Mouse (Mus musculus) right cerebral cortex, adult 2 months (tissue): ENCODE results near the gene Slf1.
"Not testable (repeated sequence)": the region's sequence is repeated elsewhere in the genome, so short reads cannot be mapped to it uniquely, and the experiment has no call there.

Source experiments
- DNase-seq, 2 experiments: peaks; one replicate each; pipeline ENCODE4 v3.0.0; 2021 to 2022; ENCODE audit warnings: low spot score in 2 of 2

Slf1 gene

DNA sequence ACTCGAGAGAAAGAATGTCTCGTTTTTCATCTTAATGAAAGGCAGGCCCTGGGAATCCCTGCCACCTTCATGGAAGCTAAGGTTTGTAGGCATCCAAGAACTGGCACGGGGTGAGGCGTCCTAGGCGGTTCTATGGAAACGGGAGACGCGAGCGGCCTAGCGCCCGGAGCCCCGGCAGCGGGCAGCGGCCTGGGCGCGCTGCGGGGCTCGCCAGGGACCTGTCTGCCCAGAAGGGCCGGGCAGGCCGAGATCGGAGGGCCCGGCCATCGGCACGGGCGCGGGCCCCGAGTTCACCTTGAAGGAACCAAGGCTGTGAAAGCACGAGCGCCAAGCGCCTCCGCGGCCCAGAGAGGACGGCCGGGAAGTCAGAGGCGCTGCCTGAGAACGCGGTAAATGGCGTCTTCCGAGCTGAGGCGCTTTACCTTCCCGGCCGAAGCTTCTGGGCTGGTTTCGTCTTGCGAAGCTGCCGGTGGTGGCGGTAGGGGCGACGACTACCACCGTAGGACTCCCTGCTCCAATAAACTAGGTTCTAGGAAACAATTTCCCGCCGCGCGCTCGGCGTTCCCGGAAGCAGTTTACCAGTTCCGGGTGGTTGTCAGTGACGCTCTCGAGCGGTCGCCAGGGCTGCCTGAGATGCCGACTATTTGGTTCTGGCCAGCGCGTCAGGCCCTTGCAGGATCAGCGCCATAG, at the start of gene Slf1, which contains the start of gene 2210408I21Rik:
TSS of gene Slf1 (minus strand) at position 543 of the 690 bp plus-strand sequence.
TSS of gene 2210408I21Rik (plus strand) at position 610 of the 690 bp plus-strand sequence.
- DNase-seq = peak; percentile 94 to 95

DNA sequence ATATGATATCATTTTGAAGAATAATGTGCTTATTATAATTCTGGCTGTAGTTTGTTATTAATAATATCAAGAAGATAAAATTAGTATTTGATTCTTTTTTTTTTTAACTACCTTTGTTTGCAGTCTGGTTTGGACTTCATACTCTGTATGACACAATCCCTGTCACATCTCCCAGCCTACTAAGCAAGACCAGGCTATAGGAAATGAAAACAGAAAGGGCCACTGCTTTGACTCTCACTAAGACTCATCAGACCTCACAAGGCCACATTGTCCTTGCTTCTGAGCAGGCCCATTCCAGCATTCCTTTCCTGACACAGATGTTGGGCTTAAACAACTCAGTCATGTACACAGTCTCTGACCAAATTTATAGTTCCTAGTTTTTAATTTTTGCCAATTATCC, 42.7 kb upstream of the Slf1 start:
- no peak for DNase-seq

DNA sequence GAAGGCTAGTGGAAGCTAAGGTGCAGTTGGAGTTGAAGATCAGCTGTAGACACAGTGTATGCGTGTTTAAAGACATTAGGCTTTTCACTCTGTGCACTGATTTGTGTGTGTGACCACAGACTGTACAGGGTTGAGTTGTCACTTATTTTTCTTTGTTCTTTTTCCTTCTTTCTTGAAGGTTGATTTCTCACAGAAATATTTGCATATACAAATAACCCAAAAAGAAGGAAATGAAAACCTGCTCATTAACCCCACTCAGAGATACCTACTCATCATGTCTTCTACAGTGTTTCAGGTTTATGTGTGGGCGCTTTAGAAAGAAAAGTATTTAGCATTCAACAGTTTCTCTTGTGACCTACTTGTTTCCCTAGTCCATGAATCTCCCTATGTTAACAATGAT, 5.6 kb upstream of the Slf1 start:
- DNase-seq = no peak

DNA sequence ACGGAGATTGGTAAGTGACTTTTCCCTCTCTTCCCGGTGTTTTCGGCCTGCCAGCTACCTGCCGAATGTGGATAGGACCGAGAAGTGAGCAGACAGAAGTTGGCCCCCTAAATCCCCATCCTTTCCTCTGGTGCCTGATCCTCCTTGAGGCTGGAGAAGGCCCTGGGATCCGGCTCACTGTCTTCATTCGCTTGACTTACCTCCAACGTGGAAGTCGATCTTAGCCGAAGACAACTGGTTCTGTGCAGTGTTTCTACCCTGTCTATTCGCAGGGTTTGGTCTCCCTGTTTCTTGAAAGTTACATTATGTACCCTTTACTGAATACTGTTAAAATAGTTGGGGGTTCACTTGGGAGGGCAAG, 328 bp upstream of the Slf1 start:
- no peak for DNase-seq

DNA sequence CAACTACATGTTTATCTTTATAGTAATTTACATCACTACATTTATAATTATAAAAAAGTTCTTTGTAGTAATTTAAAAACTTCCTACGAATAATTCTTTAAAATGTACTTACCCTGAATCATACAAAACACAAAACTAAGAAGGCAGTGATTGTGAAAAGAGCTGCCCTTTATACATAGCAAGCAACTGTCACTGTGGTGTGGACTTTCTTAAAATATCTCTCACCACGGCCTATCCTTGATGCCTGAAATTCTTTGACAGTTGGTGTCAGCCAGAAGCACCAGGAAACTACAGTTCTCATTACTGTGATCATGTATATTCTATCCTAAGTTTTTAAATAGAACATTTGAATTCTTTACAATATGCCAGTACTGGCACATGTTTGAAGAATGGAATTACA, 4.1 kb downstream of the Slf1 start:
- no peak for DNase-seq

DNA sequence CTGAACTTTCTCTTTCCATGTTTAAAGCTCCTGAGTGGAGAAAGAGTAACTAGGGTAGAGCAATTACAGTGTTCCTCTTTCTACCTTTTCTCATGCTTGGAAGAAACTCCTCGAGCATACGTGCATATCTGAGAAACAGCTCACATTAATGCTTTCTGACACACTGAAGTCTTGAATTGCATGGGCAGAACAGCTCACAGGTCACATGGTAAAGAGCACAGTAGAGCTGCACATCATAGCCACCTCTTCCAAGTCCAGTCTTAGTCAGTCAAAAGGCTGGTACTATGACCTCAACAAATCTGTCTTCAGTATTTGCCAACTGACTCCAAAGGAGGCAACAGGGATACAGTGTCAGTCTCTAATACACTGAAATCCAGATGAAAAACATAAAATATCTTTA, 7.0 kb downstream of the Slf1 start:
- DNase-seq = no peak

DNA sequence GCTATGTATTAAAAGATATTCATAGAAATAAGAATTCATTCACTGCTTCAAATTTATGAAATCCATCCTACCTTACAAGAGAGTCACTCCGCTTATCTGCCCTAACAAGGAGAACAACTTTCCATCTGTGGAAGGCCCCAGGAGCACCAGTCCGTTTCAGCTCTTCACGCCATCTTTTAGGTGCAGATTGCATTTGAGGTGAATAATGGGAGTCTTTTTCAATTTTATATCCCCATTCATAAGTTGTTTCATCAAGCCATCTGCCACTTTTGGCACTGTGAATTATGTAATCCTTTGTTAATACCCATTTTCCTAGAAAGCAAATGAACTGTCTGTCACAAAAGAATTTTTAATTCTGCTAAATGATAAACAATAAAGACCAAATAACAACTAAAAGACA, 10.1 kb downstream of the Slf1 start:
- no peak for DNase-seq

DNA sequence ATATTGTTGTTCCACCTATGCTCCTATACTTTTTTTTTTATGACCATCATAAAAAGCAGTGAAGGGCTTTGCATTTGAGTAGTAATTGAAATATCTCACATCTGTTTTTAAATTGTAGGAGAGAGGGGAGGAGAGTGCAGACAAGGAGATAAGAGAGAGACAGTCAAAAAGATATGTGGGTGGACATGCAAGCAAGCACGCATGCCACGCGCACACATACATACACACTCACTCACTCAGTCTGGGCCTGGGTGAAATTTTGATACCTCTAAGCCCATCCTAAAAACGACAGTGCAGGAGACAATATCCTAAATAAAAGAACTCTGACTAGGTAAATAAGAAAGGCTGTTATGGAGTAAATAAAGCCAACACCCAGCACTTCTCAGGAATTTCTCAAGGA, 16.6 kb downstream of the Slf1 start:
- DNase-seq = no peak

DNA sequence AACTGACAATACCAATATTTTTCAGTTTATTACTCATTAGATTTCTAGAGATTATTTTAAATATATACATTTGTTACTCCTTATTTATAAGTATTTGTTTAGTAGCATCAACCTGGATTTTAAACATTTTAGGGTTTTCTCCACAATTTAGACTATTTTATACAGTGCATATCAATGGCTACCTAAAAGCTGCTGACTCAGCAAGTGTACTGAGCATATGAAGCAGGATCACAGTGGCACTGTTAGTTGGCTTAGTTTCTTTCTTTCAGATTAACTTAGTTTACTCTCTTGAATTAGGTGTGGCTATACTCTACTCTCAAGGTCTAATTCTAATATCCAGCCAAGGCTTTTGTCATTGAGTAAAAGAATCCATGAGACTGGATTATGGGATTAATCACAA, 27.5 kb downstream of the Slf1 start:
- DNase-seq = no peak

DNA sequence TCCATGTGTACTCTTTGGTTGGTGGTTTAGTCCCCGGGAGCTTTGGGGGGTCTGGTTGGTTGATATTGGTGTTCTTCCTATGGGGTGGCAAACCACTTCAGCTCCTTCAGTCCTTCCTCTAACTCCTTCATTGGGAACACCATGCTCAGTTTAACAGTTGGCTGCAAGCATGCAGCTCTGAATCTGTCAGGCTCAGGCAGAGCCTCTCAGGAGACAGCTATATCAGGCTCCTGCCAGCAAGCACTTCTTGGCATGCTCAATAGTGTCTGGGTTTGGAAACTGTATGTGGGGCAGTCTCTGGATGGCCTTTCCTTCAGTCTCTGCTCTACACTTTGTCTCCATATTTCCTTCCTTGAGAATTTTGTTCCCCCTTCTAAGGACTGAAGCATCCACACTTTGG, 42.4 kb downstream of the Slf1 start:
- DNase-seq = not testable (repeated sequence)

DNA sequence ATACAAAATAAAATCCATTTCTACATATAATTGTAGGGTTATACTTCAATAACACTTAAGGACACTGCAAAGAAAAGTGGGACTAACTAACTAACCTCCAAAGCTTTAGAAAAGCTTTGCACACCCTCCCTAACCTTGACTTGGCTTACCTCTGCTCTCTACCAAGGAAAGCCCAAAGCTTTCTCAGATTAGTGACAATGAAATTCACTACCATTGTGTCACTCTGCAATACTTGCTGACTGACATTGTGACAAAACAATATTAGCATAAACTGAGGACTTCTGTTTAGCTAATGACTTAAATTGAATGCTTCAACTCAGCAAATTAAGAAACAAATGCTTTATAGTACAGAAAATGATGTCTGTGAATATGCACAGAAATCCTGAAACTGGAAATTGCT, 63.2 kb downstream of the Slf1 start:
- DNase-seq = no peak

DNA sequence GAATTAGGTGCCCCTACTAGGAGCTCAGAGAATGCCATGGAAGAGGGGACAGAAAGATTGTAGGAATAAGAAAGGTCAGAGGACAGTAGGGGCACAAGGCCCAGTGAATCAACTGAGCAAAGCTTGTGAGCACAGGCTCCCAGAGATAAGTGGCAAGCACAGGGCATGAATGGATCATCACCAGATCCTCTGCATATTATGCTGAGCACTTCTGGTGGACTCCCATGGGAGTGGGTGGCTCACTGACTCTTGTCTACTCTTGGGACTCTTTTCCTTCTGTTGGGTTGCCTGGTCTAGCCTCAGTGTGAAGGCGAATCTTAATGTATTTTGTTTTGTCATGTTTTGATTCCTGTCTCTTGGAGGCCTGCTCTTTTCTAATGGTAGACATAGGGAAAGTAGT, 66.4 kb downstream of the Slf1 start:
- DNase-seq = no peak

DNA sequence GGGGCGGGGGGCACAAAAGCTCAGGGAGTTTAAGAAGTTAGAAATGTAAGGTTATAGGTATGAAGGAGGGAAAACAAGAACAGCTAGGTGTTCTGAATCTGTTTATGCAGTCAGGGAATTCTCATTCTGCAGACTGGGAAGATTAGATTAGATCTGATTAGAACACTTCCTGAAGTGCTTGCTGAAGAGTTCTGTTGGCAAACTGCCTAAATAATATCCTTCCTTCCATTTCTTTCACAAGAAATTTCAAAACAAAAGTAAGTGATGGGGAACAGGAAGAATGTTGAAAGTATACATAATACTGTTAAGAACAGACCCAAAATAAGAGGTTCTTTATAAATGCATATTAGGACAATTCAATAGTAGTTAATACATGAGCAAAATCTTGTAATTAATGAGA, 72.1 kb downstream of the Slf1 start:
- no peak for DNase-seq

DNA sequence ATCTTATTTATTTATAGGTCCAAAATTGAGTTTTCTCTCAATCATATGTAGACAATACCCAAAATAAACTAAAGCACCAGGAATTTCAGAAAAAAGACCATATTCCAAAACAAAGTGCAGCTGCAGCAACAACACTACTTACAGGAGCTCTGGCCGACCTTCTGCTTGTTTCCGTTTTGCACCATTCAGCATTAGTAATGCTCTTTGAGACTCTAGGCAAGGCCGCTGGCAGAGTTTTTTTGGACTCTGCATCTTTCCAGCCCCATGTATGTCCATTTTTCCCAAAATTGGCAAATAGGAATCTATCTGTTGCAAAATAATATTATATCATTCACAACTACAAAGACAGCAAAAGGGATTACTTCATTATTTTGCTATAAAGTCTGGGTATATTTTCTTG, 85.5 kb downstream of the Slf1 start:
- DNase-seq = no peak

DNA sequence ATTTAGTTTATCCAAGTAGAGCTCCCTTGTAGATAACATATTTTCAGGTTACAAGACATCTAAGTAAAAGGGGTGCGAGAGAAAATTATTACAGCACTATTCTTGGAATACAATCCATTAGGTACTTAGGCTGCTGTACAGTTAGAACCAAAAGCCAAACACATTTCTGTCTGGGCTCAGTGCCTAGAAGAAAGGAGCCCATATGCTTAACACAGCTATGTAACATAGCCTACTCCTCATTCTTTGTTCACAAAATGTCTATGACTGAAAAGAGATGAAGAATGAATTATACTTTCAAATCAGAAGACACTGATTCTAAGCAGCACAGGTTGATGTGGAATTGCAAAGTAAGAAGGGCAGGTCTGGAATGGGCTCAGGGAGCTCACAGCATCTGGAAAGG, 86.8 kb downstream of the Slf1 start:
- peak in 1 of 2 experiments; percentile 33 for DNase-seq

DNA sequence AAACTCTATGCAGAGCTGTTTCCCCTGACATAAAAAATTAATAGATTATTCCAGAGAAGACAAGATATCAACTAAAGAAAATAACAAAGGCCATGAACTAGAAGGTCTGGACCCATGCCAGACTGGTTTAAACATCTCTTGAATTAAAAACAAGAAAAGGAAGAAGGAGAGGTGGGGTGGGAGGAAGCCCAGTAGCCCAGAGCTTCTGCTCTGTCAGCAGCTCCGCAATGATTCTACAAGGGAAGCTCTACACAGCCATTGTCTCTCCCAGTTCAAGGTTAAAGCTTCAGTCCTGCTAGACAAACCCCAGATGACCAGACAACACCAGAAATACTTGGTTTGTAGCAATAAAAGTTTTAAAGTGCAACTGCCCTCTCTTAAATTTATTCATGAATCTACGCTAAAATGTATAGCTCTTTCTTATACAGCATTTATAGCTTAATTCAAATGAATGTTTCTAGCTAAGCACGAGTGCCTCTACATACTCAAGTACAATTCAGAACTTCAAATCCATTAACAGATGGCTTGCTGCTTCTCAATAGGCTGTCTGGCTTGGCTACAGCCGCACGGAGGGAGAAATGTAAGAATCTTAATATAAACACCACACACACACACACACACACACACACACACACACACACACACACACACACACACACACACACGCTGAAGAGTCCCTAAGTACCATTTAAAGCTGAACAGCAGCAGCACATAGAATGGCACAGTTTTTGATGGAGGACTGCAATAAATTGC, 87.9 kb downstream of the Slf1 start:
- DNase-seq = peak in 1 of 2 experiments; percentile 32

DNA sequence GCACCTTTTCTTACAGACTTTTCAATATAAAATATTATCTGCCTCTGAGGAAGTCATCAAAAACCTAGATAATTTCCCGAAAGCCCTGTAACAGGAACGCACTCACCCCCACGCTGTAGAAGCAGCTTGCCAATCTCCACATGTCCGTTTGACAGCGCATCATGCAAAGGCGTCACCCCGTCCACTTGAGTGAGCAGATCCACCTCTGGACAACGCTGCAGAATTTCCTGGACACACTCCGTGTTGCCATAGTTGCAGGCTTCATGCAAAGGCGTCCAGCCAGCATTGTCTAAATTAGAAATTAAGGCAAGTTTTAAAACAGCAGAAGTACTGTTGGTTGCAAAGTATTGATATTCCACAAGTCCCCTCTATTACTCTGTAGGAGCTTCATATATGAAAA, 88.9 kb downstream of the Slf1 start:
- peak in 1 of 2 experiments; percentile 26 for DNase-seq

DNA sequence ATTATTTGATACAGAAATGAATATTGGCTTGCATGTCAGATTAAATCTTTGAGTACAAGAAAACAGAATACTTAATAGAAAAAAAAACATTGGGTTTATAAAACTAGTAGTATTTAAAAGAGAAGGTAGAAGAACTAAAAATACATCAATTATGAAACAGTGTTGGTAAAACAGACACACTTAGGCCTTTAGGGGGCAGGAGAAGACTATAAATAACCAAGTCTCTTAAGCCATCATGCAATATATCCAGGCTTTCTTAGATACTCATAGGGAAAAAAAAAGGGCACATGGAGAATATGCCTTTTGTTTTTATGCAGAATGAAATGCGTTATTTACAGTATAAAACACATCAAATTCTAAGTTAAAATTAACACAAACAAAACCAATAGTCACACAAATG, 89.9 kb downstream of the Slf1 start:
- no peak for DNase-seq

DNA sequence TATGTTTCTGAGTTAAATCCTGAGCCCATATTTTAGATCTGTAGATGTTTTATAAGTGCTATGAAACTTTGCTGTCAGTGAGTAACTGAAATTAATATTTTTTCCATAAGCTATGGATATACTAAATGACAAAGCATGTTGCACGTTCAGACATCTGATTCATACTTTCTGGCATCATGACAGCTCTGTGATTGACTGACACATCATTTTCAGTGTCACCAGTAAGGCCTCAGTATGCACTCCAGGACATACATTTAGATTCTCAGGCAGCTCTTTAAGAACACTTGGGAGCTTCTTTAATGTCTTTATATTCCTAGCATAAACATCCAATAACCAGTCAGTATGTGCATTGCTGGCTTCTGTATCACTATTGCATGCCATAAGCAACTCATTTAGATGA, 91.9 kb downstream of the Slf1 start:
- DNase-seq = no peak

DNA sequence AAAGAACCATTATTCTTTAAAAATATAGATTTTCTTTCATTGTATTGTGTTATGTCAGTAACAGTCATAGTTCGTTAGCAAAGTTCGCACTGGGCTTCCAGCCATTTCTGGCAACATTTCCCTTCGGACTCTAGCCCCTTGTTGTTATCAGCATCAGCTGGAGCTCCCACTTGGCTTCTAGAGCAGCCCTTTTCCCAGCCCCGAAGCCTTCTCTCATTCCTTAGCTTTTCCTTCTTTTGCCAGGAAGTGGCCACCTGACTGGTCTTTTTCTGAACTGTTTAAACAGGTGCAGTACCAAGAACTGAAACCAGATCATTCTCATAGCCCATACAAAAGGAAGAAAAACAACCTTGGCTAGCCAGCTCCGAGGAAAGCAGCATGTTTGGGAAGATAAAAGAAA, 105.7 kb downstream of the Slf1 start:
- DNase-seq = no peak

DNA sequence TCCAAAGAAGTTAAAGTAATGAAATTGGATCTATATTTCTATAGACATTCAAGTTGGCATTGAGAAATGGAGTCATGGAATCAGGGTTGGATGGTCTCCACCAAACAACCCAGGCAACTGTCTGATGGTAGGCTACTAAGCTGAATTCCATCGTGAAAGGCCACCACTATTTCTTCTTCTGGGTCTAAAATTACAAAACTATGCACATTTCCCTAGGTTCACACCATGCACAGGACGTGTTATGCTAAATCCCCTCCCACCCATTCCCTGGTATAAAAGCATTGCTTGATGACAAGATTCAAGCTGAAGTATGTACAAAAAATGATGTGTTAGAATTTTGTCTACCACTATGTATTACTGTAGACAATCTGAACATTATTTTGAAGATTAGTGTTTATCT, 116.4 kb downstream of the Slf1 start:
- no peak for DNase-seq

DNA sequence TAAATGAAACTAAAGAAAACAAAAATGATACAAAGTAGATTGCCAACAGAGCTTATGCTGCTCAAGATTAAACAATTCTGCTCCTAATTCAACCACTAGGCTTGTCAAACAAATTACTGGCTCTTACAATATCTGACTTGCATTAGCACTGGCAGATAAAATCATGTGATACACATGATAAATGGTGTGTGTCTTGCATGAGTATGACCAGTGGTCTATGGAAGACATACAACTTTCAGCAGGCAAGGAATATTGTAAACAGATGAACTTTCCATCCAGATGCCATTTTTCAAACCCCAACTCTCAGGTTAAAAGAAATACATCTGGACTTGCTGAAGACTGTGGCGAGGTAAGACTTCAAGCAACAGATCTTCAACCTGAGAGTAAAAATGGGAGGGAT, 131.6 kb downstream of the Slf1 start:
- no peak for DNase-seq

DNA sequence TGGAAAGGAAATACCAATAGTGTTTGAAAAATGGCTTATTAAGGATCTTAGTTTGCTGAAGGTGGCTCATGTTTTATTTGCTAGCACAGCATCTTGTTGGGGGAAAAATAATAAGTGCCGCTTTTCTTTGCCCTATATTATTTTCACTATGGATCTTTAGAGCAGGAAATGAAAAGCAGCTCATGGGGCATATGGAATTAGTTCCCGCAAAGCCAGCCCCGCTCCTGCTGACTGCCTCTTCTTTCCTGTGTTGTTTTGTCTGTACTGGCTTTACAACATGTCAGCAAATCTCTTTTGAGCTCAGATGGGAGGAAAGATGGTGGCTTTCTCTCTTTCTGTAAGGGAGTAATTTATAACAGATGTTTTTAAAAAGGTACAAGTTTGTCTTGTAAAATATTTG, 132.6 kb downstream of the Slf1 start:
- DNase-seq = no peak
